Mouse (Mus musculus): ENCODE results near the gene Colgalt1. TPM values are rescaled to one million over a fixed set of nuclear protein-coding genes. Genes with fewer than 3 reads are reported as not detected.

The Colgalt1 gene
- polyA plus RNA-seq, 1 experiment from 2014 or later, result 45.3 TPM

- DNase-seq (ENCODE audit: low spot score), result no peak
These were observed 61.5 kb downstream of the Colgalt1 start for GRCm38 (mm10) chr8:71672168-71672735.

GRCm38 (mm10) chr8:71674071-71674470, 63.3 kb downstream of the Colgalt1 start:
- H3K4me2 ChIP-seq (ENCODE audit: low read length), result no peak overlapping the region
- no peaks in the 10 kb centered on the region for H3K36me3 ChIP-seq (ENCODE audit: control insufficient read depth, insufficient read depth, low read length)
- peaks cover 29% of the 10 kb centered on the region for H3K27me3 ChIP-seq (replicated peaks; ENCODE audit: control insufficient read depth, insufficient read depth, low read length)
- no peak overlapping the region for H3K27ac ChIP-seq (ENCODE audit: low read depth, low read length)
- H3K9ac ChIP-seq (ENCODE audit: low read length), result no peak overlapping the region
- H3K9me3 ChIP-seq (replicated peaks; ENCODE audit: control insufficient read depth, low read length), result no peaks in the 10 kb centered on the region
- no peak for ATAC-seq
- 59% methylated on average over 2 of the region's 2 CpGs for WGBS
- no peak for DNase-seq (ENCODE audit: low spot score)
- peaks cover 9% of the 10 kb centered on the region for H3K4me1 ChIP-seq (ENCODE audit: control insufficient read depth, insufficient read depth, low read length)
- no peak overlapping the region for H3K4me3 ChIP-seq (ENCODE audit: low read depth, low read length)

More at GRCm38 (mm10) chr8:71672168-71672735, 61.5 kb downstream of the Colgalt1 start:
- Histone ChIP-seq H3K27ac (ENCODE audit: low read depth, low read length) (peak overlapping the region; percentile 86), H3K4me2 (ENCODE audit: low read length) (peak overlapping the region; percentile 86), H3K4me1 (ENCODE audit: control insufficient read depth, insufficient read depth, low read length) (peaks cover 18% of the 10 kb centered on the region), H3K27me3 (replicated peaks; ENCODE audit: control insufficient read depth, insufficient read depth, low read length) (peaks cover 19% of the 10 kb centered on the region), H3K4me3 (ENCODE audit: low read depth, low read length) (peak overlapping the region; percentile 80), H3K36me3 (ENCODE audit: control insufficient read depth, insufficient read depth, low read length) (no peaks in the 10 kb centered on the region), H3K9me3 (replicated peaks; ENCODE audit: control insufficient read depth, low read length) (no peaks in the 10 kb centered on the region), H3K9ac (ENCODE audit: low read length) (peak overlapping the region; percentile 79; the same call in 1 of the 2 replicates)
- no peak for ATAC-seq
- 65% methylated on average over 6 of the region's 6 CpGs for WGBS

Small RNA genes within 50 kb of the gene (microRNA-seq; reads per million reads assigned to microRNA genes)
- gene Mir6769b, result 0.93 reads per million

Other genes with a start within 250 kb of the Colgalt1 start
- 116 and 121 TPM in 2 replicates for gene Use1, start 244.2 kb upstream of the Colgalt1 start, polyA plus RNA-seq (2014; fragmentation: Nextera tagmentation; extraction: Ambion mirVana)
- 3.0 and 3.8 TPM in 2 replicates for gene Ocel1, start 239.7 kb upstream of the Colgalt1 start, polyA plus RNA-seq (2014; fragmentation: Nextera tagmentation; extraction: Ambion mirVana)
- gene Nr2f6, start 229.0 kb upstream of the Colgalt1 start, polyA plus RNA-seq (2014; fragmentation: Nextera tagmentation; extraction: Ambion mirVana), result 16.6 and 17.3 TPM in 2 replicates
- gene Ushbp1, start 215.2 kb upstream of the Colgalt1 start, polyA plus RNA-seq (2014; fragmentation: Nextera tagmentation; extraction: Ambion mirVana), result 2.8 and 4.4 TPM in 2 replicates
- 91.7 and 97.0 TPM in 2 replicates for gene Babam1, start 214.1 kb upstream of the Colgalt1 start, polyA plus RNA-seq (2014; fragmentation: Nextera tagmentation; extraction: Ambion mirVana)
- gene Ankle1, start 205.0 kb upstream of the Colgalt1 start, polyA plus RNA-seq (2014; fragmentation: Nextera tagmentation; extraction: Ambion mirVana), result 4.3 and 7.2 TPM in 2 replicates
- 75.7 and 93.7 TPM in 2 replicates for gene Abhd8, start 147.3 kb upstream of the Colgalt1 start, polyA plus RNA-seq (2014; fragmentation: Nextera tagmentation; extraction: Ambion mirVana)
- gene Mrpl34, start 146.0 kb upstream of the Colgalt1 start, polyA plus RNA-seq (2014; fragmentation: Nextera tagmentation; extraction: Ambion mirVana), result 185 and 214 TPM in 2 replicates
- gene Dda1, start 141.8 kb upstream of the Colgalt1 start, polyA plus RNA-seq (2014; fragmentation: Nextera tagmentation; extraction: Ambion mirVana), result 207 and 225 TPM in 2 replicates
- 5.4 and 6.3 TPM in 2 replicates for gene Ano8, start 125.0 kb upstream of the Colgalt1 start, polyA plus RNA-seq (2014; fragmentation: Nextera tagmentation; extraction: Ambion mirVana)
- gene Gtpbp3, start 122.9 kb upstream of the Colgalt1 start, polyA plus RNA-seq (2014; fragmentation: Nextera tagmentation; extraction: Ambion mirVana), result 2.2 and 3.8 TPM in 2 replicates
- 5.8 and 6.8 TPM in 2 replicates for gene Plvap, start 99.2 kb upstream of the Colgalt1 start, polyA plus RNA-seq (2014; fragmentation: Nextera tagmentation; extraction: Ambion mirVana)
- 0.11 and 0.13 TPM in 2 replicates for gene Ccdc194, start 85.3 kb upstream of the Colgalt1 start, polyA plus RNA-seq (2014; fragmentation: Nextera tagmentation; extraction: Ambion mirVana)
- gene Bst2, start 73.5 kb upstream of the Colgalt1 start, polyA plus RNA-seq (2014; fragmentation: Nextera tagmentation; extraction: Ambion mirVana), result 2.2 and 2.8 TPM in 2 replicates
- gene Mvb12a, start 68.1 kb upstream of the Colgalt1 start, polyA plus RNA-seq (2014; fragmentation: Nextera tagmentation; extraction: Ambion mirVana), result 65.7 and 71.6 TPM in 2 replicates
- not detected in 2 replicates for gene Tmem221, start 52.1 kb upstream of the Colgalt1 start, polyA plus RNA-seq (2014; fragmentation: Nextera tagmentation; extraction: Ambion mirVana)
- not detected in 2 replicates for gene Nxnl1, start 44.4 kb upstream of the Colgalt1 start, polyA plus RNA-seq (2014; fragmentation: Nextera tagmentation; extraction: Ambion mirVana)
- gene Slc27a1, start 42.1 kb upstream of the Colgalt1 start, polyA plus RNA-seq (2014; fragmentation: Nextera tagmentation; extraction: Ambion mirVana), result 25.8 and 31.5 TPM in 2 replicates
- 233 and 279 TPM in 2 replicates for gene Pgls, start 18.8 kb upstream of the Colgalt1 start, polyA plus RNA-seq (2014; fragmentation: Nextera tagmentation; extraction: Ambion mirVana)
- gene Fam129c, start 13.3 kb upstream of the Colgalt1 start, polyA plus RNA-seq (2014; fragmentation: Nextera tagmentation; extraction: Ambion mirVana), result 4.1 and 4.5 TPM in 2 replicates
- 13.9 and 16.7 TPM in 2 replicates for gene Unc13a, start 60.8 kb downstream of the Colgalt1 start, polyA plus RNA-seq (2014; fragmentation: Nextera tagmentation; extraction: Ambion mirVana)
- gene Jak3, start 65.3 kb downstream of the Colgalt1 start, polyA plus RNA-seq (2014; fragmentation: Nextera tagmentation; extraction: Ambion mirVana), result 1.4 and 2.1 TPM in 2 replicates
- gene Insl3, start 78.2 kb downstream of the Colgalt1 start, polyA plus RNA-seq (2014; fragmentation: Nextera tagmentation; extraction: Ambion mirVana), result 0.63 TPM in 1 of 2 replicates, not detected in the other
- 0.10 and 0.22 TPM in 2 replicates for gene B3gnt3, start 90.8 kb downstream of the Colgalt1 start, polyA plus RNA-seq (2014; fragmentation: Nextera tagmentation; extraction: Ambion mirVana)
- 38.6 and 47.4 TPM in 2 replicates for gene Fcho1, start 114.7 kb downstream of the Colgalt1 start, polyA plus RNA-seq (2014; fragmentation: Nextera tagmentation; extraction: Ambion mirVana)

All from forebrain, embryonic 14.5 days (tissue).